ENCODE assay signal across 16 mouse cellular contexts in genomic region chr8:124052568-124052967, GRCm38 (mm10). TPM values are rescaled to one million over a fixed set of nuclear protein-coding genes. Genes with fewer than 3 reads are reported as not detected.
A peak's percentile ranks its signal among the peaks of the same experiment; 100 is the strongest.
DNase-seq lines count a peak whose midpoint lies in the region; ATAC-seq and TF ChIP-seq lines count a peak whose summit lies in the region.
"Had no signal": no experiment of that assay in that cellular context is flagged by ENCODE, and none has a peak within 500 bp of the region (broad histone marks: within the 10 kb centered on the region; RNA-seq: fewer than 3 reads in every experiment).

No protein-coding gene starts in this region.

- H3K4me1 ChIP-seq in intestine, embryonic 16.5 days (ENCODE audit: control insufficient read depth, insufficient read depth, low read length), result no peaks in the 10 kb centered on the region
- no peaks in the 10 kb centered on the region for H3K4me1 ChIP-seq in intestine, postnatal 0 days (replicated peaks; ENCODE audit: control insufficient read depth, insufficient read depth, low read length)
- no peaks in the 10 kb centered on the region for H3K4me1 ChIP-seq in liver, embryonic 16.5 days (ENCODE audit: control insufficient read depth, low read depth, low read length)
- no peaks in the 10 kb centered on the region for H3K4me1 ChIP-seq in stomach, embryonic 16.5 days (ENCODE audit: control insufficient read depth, insufficient read depth, low read length)
- H3K4me1 ChIP-seq: embryonic facial prominence, embryonic 13.5 days; forebrain, embryonic 12.5 days; forebrain, embryonic 15.5 days; hindbrain, embryonic 12.5 days had no signal

- no peak overlapping the region for H3K4me3 ChIP-seq in intestine, embryonic 16.5 days (ENCODE audit: low read length)
- H3K4me3 ChIP-seq in intestine, postnatal 0 days (ENCODE audit: low read depth, low read length), result no peak overlapping the region
- H3K4me3 ChIP-seq in liver, embryonic 16.5 days (ENCODE audit: low read depth, low read length), result no peak overlapping the region
- H3K4me3 ChIP-seq in stomach, embryonic 16.5 days (replicated peaks; ENCODE audit: low read length), result no peak overlapping the region
- H3K4me3 ChIP-seq: embryonic facial prominence, embryonic 10.5 days; embryonic facial prominence, embryonic 13.5 days; erythroblast, embryonic 14.5 days; forebrain, embryonic 12.5 days; forebrain, embryonic 15.5 days; heart, embryonic 10.5 days; heart, embryonic 13.5 days; hindbrain, embryonic 12.5 days had no signal

- no peak for DNase-seq in liver
- peak; percentile 24 for DNase-seq in yolk sac, embryonic 10.5 days (ENCODE audit: low spot score)
- DNase-seq in embryo, embryonic 10.5 days (ENCODE audit: low spot score), result no peak

- 43% methylated on average over 4 of the region's 4 CpGs for WGBS in intestine, embryonic 16.5 days
- WGBS in intestine, postnatal 0 days, result 34% methylated on average over 4 of the region's 4 CpGs
- 52% methylated on average over 4 of the region's 4 CpGs for WGBS in liver, embryonic 16.5 days (ENCODE audit: insufficient replicate concordance)
- WGBS in stomach, embryonic 16.5 days, result 35% methylated on average over 4 of the region's 4 CpGs

- no peak overlapping the region for H3K27ac ChIP-seq in intestine, embryonic 16.5 days (ENCODE audit: low read length)
- H3K27ac ChIP-seq in intestine, postnatal 0 days (ENCODE audit: low read depth, low read length), result no peak overlapping the region
- no peak overlapping the region for H3K27ac ChIP-seq in liver, embryonic 16.5 days (ENCODE audit: low read length)
- H3K27ac ChIP-seq in stomach, embryonic 16.5 days (ENCODE audit: low read length), result no peak overlapping the region
- H3K27ac ChIP-seq: embryonic facial prominence, embryonic 10.5 days; embryonic facial prominence, embryonic 13.5 days; forebrain, embryonic 12.5 days; forebrain, embryonic 15.5 days; heart, embryonic 10.5 days; heart, embryonic 13.5 days; hindbrain, embryonic 12.5 days had no signal

- no peaks in the 10 kb centered on the region for H3K36me3 ChIP-seq in intestine, embryonic 16.5 days (ENCODE audit: control insufficient read depth, insufficient read depth, low read length)
- peaks cover 5% of the 10 kb centered on the region for H3K36me3 ChIP-seq in intestine, postnatal 0 days (ENCODE audit: control insufficient read depth, insufficient read depth)
- H3K36me3 ChIP-seq in liver, embryonic 16.5 days (ENCODE audit: control insufficient read depth, insufficient read depth), result no peaks in the 10 kb centered on the region
- no peaks in the 10 kb centered on the region for H3K36me3 ChIP-seq in stomach, embryonic 16.5 days (ENCODE audit: control insufficient read depth, insufficient read depth, low read length)

- ATAC-seq in intestine, embryonic 16.5 days, result peak; percentile 16; the same call in 1 of the 2 replicates
- no peak for ATAC-seq in intestine, postnatal 0 days
- peak; percentile 58 for ATAC-seq in liver, embryonic 16.5 days (ENCODE audit: low read depth)
- no peak for ATAC-seq in stomach, embryonic 16.5 days (ENCODE audit: insufficient read depth, low FRiP score)
- ATAC-seq: CD4-positive, CD25-positive, alpha-beta regulatory T cell, adult 4 months; forebrain, embryonic 15.5 days had no signal

- TF ChIP-seq CTCF in intestine, postnatal 0 days (IDR thresholded peaks at IDR 0.05; ENCODE audit: low read depth), result no peak

- H3K9me3 ChIP-seq in intestine, embryonic 16.5 days (ENCODE audit: control insufficient read depth, low read length), result no peaks in the 10 kb centered on the region
- no peaks in the 10 kb centered on the region for H3K9me3 ChIP-seq in intestine, postnatal 0 days (ENCODE audit: control insufficient read depth)
- no peaks in the 10 kb centered on the region for H3K9me3 ChIP-seq in liver, embryonic 16.5 days (replicated peaks; ENCODE audit: control insufficient read depth, low read length)
- no peaks in the 10 kb centered on the region for H3K9me3 ChIP-seq in stomach, embryonic 16.5 days (replicated peaks; ENCODE audit: control insufficient read depth, low read length)
- H3K9me3 ChIP-seq: embryonic facial prominence, embryonic 10.5 days; embryonic facial prominence, embryonic 13.5 days; forebrain, embryonic 12.5 days; forebrain, embryonic 15.5 days; heart, embryonic 10.5 days; heart, embryonic 13.5 days; hindbrain, embryonic 12.5 days had no signal

- H3K27me3 ChIP-seq in intestine, embryonic 16.5 days (replicated peaks; ENCODE audit: control insufficient read depth, insufficient read depth, low read length), result no peaks in the 10 kb centered on the region
- H3K27me3 ChIP-seq in intestine, postnatal 0 days (replicated peaks; ENCODE audit: control insufficient read depth, insufficient read depth, low read length), result no peaks in the 10 kb centered on the region
- H3K27me3 ChIP-seq in liver, embryonic 16.5 days (ENCODE audit: control insufficient read depth, insufficient read depth, low read depth, low read length), result no peaks in the 10 kb centered on the region
- H3K27me3 ChIP-seq in stomach, embryonic 16.5 days (ENCODE audit: control insufficient read depth, insufficient read depth, low read length), result no peaks in the 10 kb centered on the region
- H3K27me3 ChIP-seq: embryonic facial prominence, embryonic 13.5 days; forebrain, embryonic 12.5 days; forebrain, embryonic 15.5 days; hindbrain, embryonic 12.5 days had no signal

- H3K4me2 ChIP-seq in intestine, embryonic 16.5 days (ENCODE audit: low read depth, low read length), result no peak overlapping the region
- no peak overlapping the region for H3K4me2 ChIP-seq in intestine, postnatal 0 days (replicated peaks; ENCODE audit: low read depth)
- no peak overlapping the region for H3K4me2 ChIP-seq in liver, embryonic 16.5 days (ENCODE audit: low read depth, low read length)
- H3K4me2 ChIP-seq in stomach, embryonic 16.5 days (ENCODE audit: low read depth, low read length), result no peak overlapping the region
- H3K4me2 ChIP-seq: embryonic facial prominence, embryonic 13.5 days; forebrain, embryonic 12.5 days; forebrain, embryonic 15.5 days; heart, embryonic 13.5 days; hindbrain, embryonic 12.5 days had no signal

- H3K9ac ChIP-seq in intestine, embryonic 16.5 days (ENCODE audit: low read depth, low read length), result no peak overlapping the region
- no peak overlapping the region for H3K9ac ChIP-seq in intestine, postnatal 0 days (ENCODE audit: low read depth, low read length)
- H3K9ac ChIP-seq in liver, embryonic 16.5 days (ENCODE audit: low read depth, low read length), result no peak overlapping the region
- H3K9ac ChIP-seq in stomach, embryonic 16.5 days (ENCODE audit: low read length), result peak overlapping the region; percentile 18; the same call in 1 of the 2 replicates
- H3K9ac ChIP-seq: embryonic facial prominence, embryonic 13.5 days; forebrain, embryonic 12.5 days; forebrain, embryonic 15.5 days; heart, embryonic 13.5 days; hindbrain, embryonic 12.5 days had no signal

RNA-seq across cellular contexts. Expression of gene Urb2, which starts 31.3 kb away (rescaled TPM):
- polyA plus RNA-seq in intestine, embryonic 16.5 days (2015; fragmentation: Nextera tagmentation; extraction: Ambion mirVana), result 3.9 TPM in 2 replicates
- 1.6 and 1.7 TPM in 2 replicates for polyA plus RNA-seq in intestine, postnatal 0 days (2015; fragmentation: Nextera tagmentation; extraction: Ambion mirVana)
- polyA plus RNA-seq in liver, embryonic 16.5 days (2015; fragmentation: Nextera tagmentation; extraction: Ambion mirVana), result 2.3 and 2.4 TPM in 2 replicates
- 4.4 and 4.5 TPM in 2 replicates for polyA plus RNA-seq in stomach, embryonic 16.5 days (2015; fragmentation: Nextera tagmentation; extraction: Ambion mirVana)

RNA-seq across cellular contexts. Expression of gene Taf5l, which starts 31.4 kb away (rescaled TPM):
- 27.8 and 32.7 TPM in 2 replicates for polyA plus RNA-seq in intestine, embryonic 16.5 days (2015; fragmentation: Nextera tagmentation; extraction: Ambion mirVana)
- polyA plus RNA-seq in intestine, postnatal 0 days (2015; fragmentation: Nextera tagmentation; extraction: Ambion mirVana), result 18.6 and 18.8 TPM in 2 replicates
- 18.8 and 19.6 TPM in 2 replicates for polyA plus RNA-seq in liver, embryonic 16.5 days (2015; fragmentation: Nextera tagmentation; extraction: Ambion mirVana)
- 28.0 and 29.2 TPM in 2 replicates for polyA plus RNA-seq in stomach, embryonic 16.5 days (2015; fragmentation: Nextera tagmentation; extraction: Ambion mirVana)

Comparison
In these comparisons a context has a peak if more than half of its experiments do, and no peak if none do; other contexts are left out.
1. ATAC-seq: peak in intestine, embryonic 16.5 days (single experiment) and liver, embryonic 16.5 days (single experiment); none in intestine, postnatal 0 days (single experiment) and stomach, embryonic 16.5 days (single experiment).